Mouse (Mus musculus) midbrain, embryonic 14.5 days (tissue): ENCODE data around the gene Gm37419. TPM values are rescaled to one million over a fixed set of nuclear protein-coding genes. Genes with fewer than 3 reads are reported as not detected.

Experiments
- ATAC-seq: fragments of 200-750 bp; cut with Nextera tagmentation; 2 replicates; pipeline ENCODE4 v1.8.0; 2017; ENCODE audit warnings: moderate number of reproducible peaks, moderate library complexity; ENCODE audit not compliant: low FRiP score, low TSS enrichment
- DNase-seq: peaks from one replicate; pipeline ENCODE4 v3.0.0-alpha.2; 2015
- H3K27ac ChIP-seq: fragments of 300-500 bp; sonication (generic); replicated peaks from 2 replicates; pipeline ENCODE4 v1.5.1; 2014; ENCODE audit warnings: mild to moderate bottlenecking, low read depth, low read length, moderate library complexity
- H3K27me3 ChIP-seq: fragments of 300-500 bp; sonication (generic); 2 replicates; pipeline ENCODE4 v1.6.1; 2014; ENCODE audit warnings: low read length, control low read depth, mixed read lengths; ENCODE audit not compliant: control insufficient read depth, insufficient read depth
- H3K36me3 ChIP-seq: fragments of 300-500 bp; sonication (generic); 2 replicates; pipeline ENCODE4 v1.6.1; 2014; ENCODE audit warnings: low read length, control low read depth; ENCODE audit not compliant: control insufficient read depth, insufficient read depth
- H3K4me1 ChIP-seq: fragments of 300-500 bp; sonication (generic); 2 replicates; pipeline ENCODE4 v1.6.1; 2014; ENCODE audit warnings: mild to moderate bottlenecking, antibody characterized with exemption, low read length, control low read depth; ENCODE audit not compliant: control insufficient read depth, insufficient read depth
- H3K4me2 ChIP-seq: fragments of 300-500 bp; sonication (generic); 2 replicates; pipeline ENCODE4 v1.6.1; 2014; ENCODE audit warnings: mild to moderate bottlenecking, low read length, moderate library complexity
- H3K4me3 ChIP-seq: fragments of 300-500 bp; sonication (generic); replicated peaks from 2 replicates; pipeline ENCODE4 v1.5.1; 2014; ENCODE audit warnings: low read depth, low read length
- H3K9ac ChIP-seq: fragments of 300-500 bp; sonication (generic); replicated peaks from 2 replicates; pipeline ENCODE4 v1.6.1; 2014; ENCODE audit warnings: mild to moderate bottlenecking, low read length, moderate library complexity
- H3K9me3 ChIP-seq: fragments of 300-500 bp; sonication (generic); 2 replicates; pipeline ENCODE4 v1.6.1; 2016; ENCODE audit warnings: low read length, control low read depth, mixed read lengths; ENCODE audit not compliant: control insufficient read depth
- WGBS: fragments of 180-500 bp; shearing (Covaris S2); extraction: QIAGEN DNeasy Blood & Tissue Kit; methylation state at CpG from one replicate; pipeline ENCODE4 v1.1.7; 2014; 5-methylcytosine and 5-hydroxymethylcytosine counted together
- polyA plus RNA-seq: library from polyadenylated mRNA; unstranded; fragments of >200 nt; fragmentation: Nextera tagmentation; extraction: Ambion mirVana; gene quantifications from 2 replicates; pipeline ENCODE4 v1.2.1, GENCODE M21; 2014

Gene Gm37419
- polyA plus RNA-seq, 1 experiment from 2014 or later: not detected

GRCm38 (mm10) chr16:23963896-23964668 is 24.2 kb upstream of the Gm37419 start:
- no peak overlapping the region for H3K4me2 ChIP-seq
- peak; percentile 44; the same call in 1 of the 2 replicates for ATAC-seq

GRCm38 (mm10) chr16:23964706-23965367 is 23.4 kb upstream of the Gm37419 start:
- no peaks in the 10 kb centered on the region for H3K9me3 ChIP-seq
- WGBS: 21% methylated on average over 14 of the region's 14 CpGs
- H3K4me1 ChIP-seq: peaks cover 7% of the 10 kb centered on the region; the same call in 1 of the 2 replicates
- no peak overlapping the region for H3K4me2 ChIP-seq
- H3K36me3 ChIP-seq: no peaks in the 10 kb centered on the region
- H3K27ac ChIP-seq: no peak overlapping the region
- no peak overlapping the region for H3K4me3 ChIP-seq
- no peak overlapping the region for H3K9ac ChIP-seq
- no peaks in the 10 kb centered on the region for H3K27me3 ChIP-seq
- ATAC-seq (no peak; the same call in 1 of the 2 replicates), DNase-seq (peak; percentile 55)

More at GRCm38 (mm10) chr16:23963896-23964668, 24.2 kb upstream of the Gm37419 start:
- peaks cover 7% of the 10 kb centered on the region; the same call in 1 of the 2 replicates for H3K4me1 ChIP-seq
- H3K27me3 ChIP-seq: no peaks in the 10 kb centered on the region
- peak; percentile 51 for DNase-seq
- WGBS: 29% methylated on average over 22 of the region's 22 CpGs
- H3K9ac ChIP-seq: no peak overlapping the region
- no peaks in the 10 kb centered on the region for H3K36me3 ChIP-seq
- H3K27ac ChIP-seq: no peak overlapping the region
- H3K9me3 ChIP-seq: no peaks in the 10 kb centered on the region
- H3K4me3 ChIP-seq: no peak overlapping the region

DNA sequence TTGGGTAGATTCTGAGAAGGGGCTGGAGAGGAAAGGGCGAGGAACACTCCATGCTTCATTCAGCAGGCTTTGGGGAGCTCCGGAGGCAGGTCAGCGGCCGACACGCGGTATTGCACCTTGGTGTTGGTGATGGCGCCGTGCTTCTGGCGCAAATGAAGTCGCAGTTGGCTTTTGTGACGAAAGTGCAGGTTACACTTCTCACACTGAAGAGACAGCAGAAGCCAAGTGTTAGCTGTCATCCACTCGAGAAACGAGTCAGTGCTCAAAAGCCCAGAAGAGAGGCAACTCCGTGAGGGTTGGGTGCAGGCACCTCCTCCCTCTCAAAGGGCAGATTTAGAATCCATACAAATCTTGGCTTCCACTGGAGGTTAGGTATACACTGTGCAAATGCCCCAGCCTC is 22.2 kb upstream of the Gm37419 start:
- Histone ChIP-seq H3K27ac (no peak overlapping the region), H3K4me1 (peaks cover 7% of the 10 kb centered on the region; the same call in 1 of the 2 replicates), H3K9ac (no peak overlapping the region), H3K4me2 (no peak overlapping the region), H3K4me3 (no peak overlapping the region), H3K9me3 (no peaks in the 10 kb centered on the region), H3K27me3 (no peaks in the 10 kb centered on the region), H3K36me3 (no peaks in the 10 kb centered on the region)
- 97% methylated on average over 14 of the region's 14 CpGs for WGBS
- DNase-seq (no peak), ATAC-seq (no peak)

- Histone ChIP-seq H3K9ac (no peak overlapping the region), H3K4me2 (no peak overlapping the region), H3K9me3 (no peaks in the 10 kb centered on the region), H3K27me3 (no peaks in the 10 kb centered on the region), H3K4me3 (no peak overlapping the region), H3K36me3 (no peaks in the 10 kb centered on the region), H3K4me1 (peaks cover 7% of the 10 kb centered on the region; the same call in 1 of the 2 replicates), H3K27ac (no peak overlapping the region)
- ATAC-seq (no peak), DNase-seq (no peak)
- 88% methylated on average over 7 of the region's 7 CpGs for WGBS
These were observed 21.0 kb upstream of the Gm37419 start for GRCm38 (mm10) chr16:23967301-23967700.

GRCm38 (mm10) chr16:23968888-23969287 is 19.4 kb upstream of the Gm37419 start:
- Histone ChIP-seq H3K9ac (no peak overlapping the region), H3K9me3 (no peaks in the 10 kb centered on the region), H3K36me3 (no peaks in the 10 kb centered on the region), H3K4me1 (peaks cover 6% of the 10 kb centered on the region; the same call in 1 of the 2 replicates), H3K27me3 (no peaks in the 10 kb centered on the region), H3K4me2 (no peak overlapping the region), H3K27ac (no peak overlapping the region), H3K4me3 (no peak overlapping the region)
- ATAC-seq (no peak), DNase-seq (no peak)
- 73% methylated on average over 4 of the region's 4 CpGs for WGBS

GRCm38 (mm10) chr16:23969919-23970318 is 18.4 kb upstream of the Gm37419 start:
- Histone ChIP-seq H3K4me3 (no peak overlapping the region), H3K9ac (no peak overlapping the region), H3K27ac (no peak overlapping the region), H3K4me1 (no peaks in the 10 kb centered on the region), H3K36me3 (no peaks in the 10 kb centered on the region), H3K9me3 (no peaks in the 10 kb centered on the region), H3K4me2 (no peak overlapping the region), H3K27me3 (no peaks in the 10 kb centered on the region)
- DNase-seq (no peak), ATAC-seq (no peak)
- WGBS: 84% methylated on average over 14 of the region's 14 CpGs

- Histone ChIP-seq H3K27me3 (no peaks in the 10 kb centered on the region), H3K4me2 (no peak overlapping the region), H3K27ac (no peak overlapping the region), H3K9me3 (no peaks in the 10 kb centered on the region), H3K36me3 (no peaks in the 10 kb centered on the region), H3K4me1 (no peaks in the 10 kb centered on the region), H3K9ac (no peak overlapping the region), H3K4me3 (no peak overlapping the region)
- DNase-seq (no peak), ATAC-seq (no peak)
- 81% methylated on average over 20 of the region's 20 CpGs for WGBS
These were observed 16.0 kb upstream of the Gm37419 start for GRCm38 (mm10) chr16:23972126-23972740.

- no peak for ATAC-seq
- Histone ChIP-seq H3K9me3 (no peaks in the 10 kb centered on the region), H3K9ac (no peak overlapping the region), H3K4me3 (no peak overlapping the region), H3K27ac (no peak overlapping the region), H3K4me2 (no peak overlapping the region), H3K36me3 (no peaks in the 10 kb centered on the region), H3K27me3 (no peaks in the 10 kb centered on the region), H3K4me1 (no peaks in the 10 kb centered on the region)
- DNase-seq: no peak
- 78% methylated on average over 11 of the region's 11 CpGs for WGBS
These were observed 15.4 kb upstream of the Gm37419 start for GRCm38 (mm10) chr16:23972901-23973300.
